Mouse (Mus musculus) urinary bladder, postnatal 25 days (tissue): ENCODE results near the gene Tmod4.

Experiments
- DNase-seq: peaks from one replicate; pipeline ENCODE4 v3.0.0; 2022; ENCODE audit warnings: low spot score

Gene Tmod4

DNA sequence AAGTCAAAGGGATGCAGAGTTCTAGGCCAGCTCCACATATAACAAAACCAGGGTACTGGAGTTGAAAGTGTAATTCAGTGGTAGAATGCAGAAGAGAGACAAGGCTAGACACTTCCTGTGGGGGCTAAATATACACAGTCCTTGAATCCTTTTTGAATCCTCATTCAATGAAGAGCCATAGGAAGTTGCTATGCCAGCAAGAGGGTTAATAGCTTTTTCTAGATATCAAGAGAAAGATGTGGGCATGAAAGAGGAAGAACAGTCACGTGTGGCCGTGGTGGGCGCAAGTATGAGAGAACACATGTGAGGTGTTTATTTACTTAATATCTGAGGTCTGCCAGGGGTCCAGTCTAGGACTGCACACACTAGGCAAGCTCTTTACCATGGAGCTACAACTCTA, 12.1 kb downstream of the Tmod4 start:
- no peak for DNase-seq

DNA sequence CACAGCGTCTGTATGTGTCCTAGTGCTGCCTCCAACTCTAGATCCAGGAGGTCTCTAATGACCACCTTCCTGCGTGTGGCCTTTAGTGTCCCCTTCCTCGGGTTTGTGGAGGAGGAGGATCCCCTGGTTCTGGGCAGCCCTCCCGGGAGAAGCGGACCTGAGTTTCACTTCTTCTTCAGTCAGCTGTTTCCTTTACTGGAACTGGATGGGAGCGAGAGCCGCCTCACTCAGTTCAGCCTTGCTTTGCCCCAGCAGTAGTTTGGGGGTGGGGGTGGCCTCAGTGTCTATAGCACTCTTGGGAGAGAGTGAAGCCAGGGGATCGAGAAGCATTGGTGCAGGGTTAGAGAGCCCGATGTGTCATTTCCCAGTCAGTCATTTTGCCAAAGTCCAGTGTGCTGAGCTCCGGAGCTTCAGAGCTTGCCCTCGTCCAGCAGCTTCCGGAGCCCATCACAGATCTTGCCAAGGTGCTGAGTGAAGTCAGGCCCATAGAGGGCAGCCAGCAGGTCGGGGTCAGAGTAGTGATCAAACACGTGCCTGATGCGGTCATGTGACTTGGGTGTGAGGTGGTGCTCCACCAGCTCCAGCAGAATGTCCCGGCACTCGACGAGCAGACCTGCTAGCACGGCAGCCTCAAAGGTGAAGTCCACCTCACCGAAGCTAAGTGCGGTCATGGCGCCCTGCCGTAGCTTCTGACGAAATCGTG, 15.5 kb downstream of the Tmod4 start:
- no peak for DNase-seq

DNA sequence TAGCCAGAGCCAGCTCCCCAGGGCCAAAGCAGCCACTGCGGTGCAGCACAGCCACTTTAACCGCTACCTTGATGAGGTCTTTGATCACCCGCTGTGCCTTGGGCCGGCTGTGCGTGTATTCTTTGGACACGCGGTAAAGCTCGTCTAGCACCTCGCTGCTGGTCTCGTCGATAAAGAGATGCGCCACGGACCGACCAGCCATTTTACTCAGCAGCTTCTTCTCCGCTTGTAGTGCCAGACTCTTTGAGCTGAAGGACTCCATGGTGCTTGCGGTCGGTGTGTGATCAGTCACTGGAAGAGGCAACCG, 16.0 kb downstream of the Tmod4 start:
- DNase-seq = no peak

DNA sequence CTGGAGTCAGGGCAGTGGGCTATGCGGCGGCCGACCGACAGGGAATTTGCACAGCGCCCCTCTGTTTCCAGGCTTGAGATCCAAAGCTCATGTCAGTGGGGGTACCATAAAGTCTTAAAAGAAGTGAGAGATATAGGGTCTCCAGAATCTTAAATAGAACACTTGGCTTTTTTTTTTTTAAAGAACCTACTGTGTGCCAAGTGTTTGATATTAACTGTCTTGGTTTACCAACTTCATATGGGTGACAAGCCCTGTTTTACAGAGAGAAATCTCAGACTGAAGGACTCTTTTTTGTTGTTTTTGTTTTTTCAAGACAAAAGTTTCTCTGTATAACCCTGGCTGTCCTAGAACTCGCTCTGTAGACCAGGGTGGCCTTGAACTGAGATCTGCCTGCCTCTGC, 16.5 kb downstream of the Tmod4 start:
- no peak for DNase-seq

DNA sequence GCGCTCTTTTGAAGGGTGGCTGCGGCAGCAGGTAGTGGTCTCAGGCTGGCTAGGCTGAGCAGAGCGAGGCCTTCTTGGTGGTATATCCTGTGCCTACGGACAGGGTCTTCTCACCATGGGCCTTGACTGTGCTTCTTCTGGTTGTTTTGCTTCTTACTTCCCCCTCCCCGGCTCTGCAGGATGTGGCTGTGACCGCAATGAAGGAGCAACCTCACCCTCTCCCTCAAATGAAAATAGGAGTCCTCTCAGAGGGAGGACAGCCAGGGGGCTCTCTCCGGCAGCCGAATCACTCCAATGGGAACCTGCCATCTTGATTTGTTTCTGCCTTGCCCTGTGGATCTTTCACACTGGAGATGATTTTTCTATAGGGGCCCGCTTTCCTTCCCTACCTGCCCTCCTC, 17.2 kb downstream of the Tmod4 start:
- no peak for DNase-seq

DNA sequence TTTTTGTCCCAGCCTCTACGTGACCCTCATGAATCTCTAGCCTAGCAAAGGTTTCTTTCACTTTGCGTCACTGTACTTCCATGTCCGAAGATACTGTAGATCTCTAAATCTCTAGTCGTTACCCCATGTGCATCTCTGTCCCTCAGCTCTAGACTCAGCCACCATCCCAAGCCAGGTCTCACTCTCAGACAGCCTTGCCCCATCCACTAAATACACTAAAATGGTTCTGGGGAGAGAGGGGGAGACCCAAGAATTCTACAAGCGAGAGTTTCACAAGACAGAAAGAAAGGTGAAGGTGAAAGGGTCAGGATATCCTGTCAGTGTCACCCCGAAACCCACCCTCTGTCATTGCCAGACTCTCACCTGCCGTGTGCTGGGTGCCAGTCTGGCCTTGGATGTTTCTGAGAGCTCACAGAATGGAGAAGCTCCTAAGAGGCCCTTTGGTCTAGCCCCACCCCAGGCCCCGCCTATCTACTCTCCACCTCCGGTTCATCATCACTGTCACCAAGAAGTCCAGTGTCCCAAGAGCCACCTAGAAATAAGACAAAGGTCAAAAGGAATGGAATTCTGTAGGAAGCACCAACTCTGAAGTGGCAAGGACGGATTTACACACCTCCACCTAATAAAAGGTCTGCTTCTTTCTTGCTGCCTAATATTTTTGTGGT, 17.8 kb downstream of the Tmod4 start, which contains the start of gene Tnfaip8l2:
Gene Tnfaip8l2 (minus strand): TSS at position 409 of the 665 bp plus-strand sequence.
- no peak for DNase-seq

DNA sequence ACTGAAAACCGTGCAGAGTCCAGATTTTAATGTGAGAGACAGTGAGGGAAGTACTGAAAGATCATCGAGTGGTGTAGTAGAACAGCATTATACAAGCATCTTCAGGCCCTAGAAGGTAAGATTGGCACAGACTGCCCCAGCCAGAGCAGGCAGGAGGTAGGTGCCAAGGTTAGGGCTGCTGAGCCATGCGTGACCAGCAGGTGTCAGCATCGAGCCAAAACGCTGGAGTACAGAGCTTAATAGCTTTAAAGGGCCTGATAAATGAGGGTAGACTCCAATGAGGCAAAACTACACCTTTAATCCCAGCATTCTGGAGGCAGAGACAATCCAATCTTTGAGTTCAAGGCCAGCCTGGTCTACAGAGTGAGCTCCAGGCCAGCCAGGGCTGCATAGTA, 18.3 kb downstream of the Tmod4 start:
- peak; percentile 89 for DNase-seq

DNA sequence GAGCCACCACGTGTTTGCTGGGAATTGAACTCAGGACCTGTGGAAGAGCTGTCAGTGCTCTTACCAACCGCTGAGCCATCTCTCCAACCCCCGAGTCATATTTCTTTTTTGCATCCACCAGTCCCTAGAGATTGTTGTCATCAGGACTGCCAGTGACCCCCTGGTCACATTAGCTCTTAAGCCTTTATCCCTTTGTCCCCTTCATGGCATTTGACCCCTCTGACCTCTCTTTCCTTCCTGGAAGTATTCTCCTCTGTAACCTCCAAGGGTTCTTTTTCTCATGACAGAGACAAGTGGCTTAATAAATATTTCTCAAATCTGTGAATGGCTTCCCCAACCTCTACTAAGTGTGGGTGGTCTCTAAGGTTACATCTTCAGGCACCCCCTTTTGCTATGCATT, 23.6 kb downstream of the Tmod4 start:
- no peak for DNase-seq

DNA sequence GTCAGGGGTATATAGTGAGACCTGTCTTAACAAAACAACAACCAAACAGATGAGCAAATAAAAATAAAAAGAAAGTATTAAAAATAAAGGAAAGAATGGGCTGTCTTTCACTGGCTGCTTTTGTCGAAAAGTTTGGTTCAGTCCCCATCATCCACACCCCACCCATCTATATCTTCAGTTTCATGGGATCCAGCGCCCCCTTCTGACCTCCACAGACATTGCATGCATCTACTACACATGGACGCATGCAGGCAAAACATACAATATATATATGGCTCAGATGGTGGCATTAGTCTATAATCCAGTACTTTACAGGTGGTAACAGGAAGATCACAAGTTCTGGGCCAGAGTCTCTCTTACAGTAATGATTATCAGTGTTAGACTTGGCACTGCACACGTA, 29.6 kb downstream of the Tmod4 start:
- no peak for DNase-seq

DNA sequence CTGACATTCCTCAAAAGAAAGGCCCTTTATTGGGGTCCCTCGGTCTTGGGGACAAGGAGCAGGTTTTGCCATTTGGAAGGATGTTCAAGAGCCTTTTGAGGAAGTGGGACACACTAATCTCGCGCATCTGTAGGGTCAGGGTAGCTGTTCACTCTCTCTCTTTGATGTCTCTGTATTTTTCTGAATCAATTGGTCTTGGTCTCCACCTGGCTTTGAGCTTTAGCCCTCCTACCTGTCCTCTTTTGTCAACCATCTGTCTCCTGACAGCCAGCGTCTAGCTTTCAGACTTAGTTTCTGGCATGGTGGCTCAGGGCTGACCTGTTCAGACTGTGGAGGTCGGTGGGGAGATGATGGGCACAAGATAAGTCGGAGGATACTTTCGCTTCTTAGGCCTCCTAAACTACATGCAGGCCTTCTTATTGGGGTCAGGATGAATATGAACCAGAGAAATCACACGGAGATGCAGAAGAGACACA, 35.3 kb downstream of the Tmod4 start:
- no peak for DNase-seq

DNA sequence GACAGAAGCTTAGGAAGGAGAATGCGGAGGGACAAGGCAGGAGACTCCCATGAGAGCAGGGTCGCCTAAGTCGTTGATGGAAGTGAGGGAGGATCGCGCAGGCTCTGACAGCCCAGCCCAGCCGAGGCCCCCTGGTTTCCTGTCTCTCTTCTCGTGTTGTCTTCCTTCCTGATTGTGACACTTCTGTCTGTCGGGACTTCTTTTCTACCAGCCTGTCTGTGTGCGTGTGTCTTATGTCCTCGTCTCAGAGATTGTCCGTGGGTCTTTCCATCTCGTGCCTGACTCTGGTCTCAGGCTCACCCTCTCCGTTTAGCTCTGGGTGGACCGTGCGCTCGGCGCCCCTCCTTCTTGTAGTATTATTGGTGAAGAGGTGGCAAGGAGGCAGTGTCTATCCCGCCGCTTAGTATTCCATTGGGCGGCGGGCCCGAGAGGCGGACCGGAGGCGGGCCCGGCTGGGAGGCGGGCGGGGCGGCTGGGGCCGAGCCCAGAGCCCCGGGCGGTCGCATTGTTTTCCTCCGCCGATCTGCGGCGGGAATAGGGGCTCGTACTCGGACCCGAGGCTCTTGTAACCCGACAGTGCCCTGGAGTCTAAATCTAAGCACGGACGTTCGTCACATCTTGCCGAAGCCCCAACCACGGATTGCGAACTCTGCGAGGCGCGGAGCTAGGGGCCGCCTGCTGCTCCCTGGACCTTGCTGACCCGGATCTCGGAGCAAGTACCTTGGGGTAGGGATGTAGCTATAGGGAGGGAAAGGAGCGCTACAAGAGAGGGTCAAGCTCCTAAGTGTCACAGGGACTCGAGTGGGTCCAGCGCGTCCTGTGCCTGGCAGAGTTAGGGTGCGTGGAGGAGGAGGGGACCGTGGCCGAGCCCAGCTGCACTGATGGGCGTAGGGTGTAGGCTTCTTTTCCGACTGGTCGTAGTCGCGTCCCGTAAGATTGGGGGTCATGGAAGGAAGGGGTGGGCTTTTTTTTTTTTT, 36.0 kb downstream of the Tmod4 start, which contains the start of gene Sema6c:
Gene Sema6c (plus strand): TSS at position 471 of the 977 bp plus-strand sequence.
- DNase-seq = peak; percentile 82

DNA sequence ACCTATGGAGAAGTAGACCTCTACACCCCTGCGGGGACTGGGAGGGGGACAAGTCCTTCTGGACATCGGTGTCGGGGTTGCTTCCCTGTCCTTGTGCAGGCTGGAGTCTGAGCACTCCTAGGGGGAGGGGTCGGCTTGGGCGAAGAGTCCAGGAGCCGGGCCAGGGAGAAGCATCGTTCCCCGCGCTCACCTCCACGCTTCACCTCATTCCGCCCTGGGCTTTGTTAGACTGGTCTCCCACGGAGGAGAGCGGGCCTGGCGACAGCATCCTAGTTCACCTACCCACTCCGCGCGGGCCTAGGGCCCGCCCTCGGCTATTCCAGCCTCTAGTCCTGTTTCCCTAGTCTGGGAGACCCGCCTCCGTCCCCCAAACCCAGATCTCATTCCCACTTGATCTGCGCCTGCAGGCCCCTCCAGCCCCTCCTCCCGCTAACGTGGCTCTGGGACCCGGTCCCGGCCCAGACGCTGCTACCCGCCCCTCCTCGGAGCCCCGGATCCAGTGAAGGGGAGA, 36.8 kb downstream of the Tmod4 start:
- DNase-seq = no peak

DNA sequence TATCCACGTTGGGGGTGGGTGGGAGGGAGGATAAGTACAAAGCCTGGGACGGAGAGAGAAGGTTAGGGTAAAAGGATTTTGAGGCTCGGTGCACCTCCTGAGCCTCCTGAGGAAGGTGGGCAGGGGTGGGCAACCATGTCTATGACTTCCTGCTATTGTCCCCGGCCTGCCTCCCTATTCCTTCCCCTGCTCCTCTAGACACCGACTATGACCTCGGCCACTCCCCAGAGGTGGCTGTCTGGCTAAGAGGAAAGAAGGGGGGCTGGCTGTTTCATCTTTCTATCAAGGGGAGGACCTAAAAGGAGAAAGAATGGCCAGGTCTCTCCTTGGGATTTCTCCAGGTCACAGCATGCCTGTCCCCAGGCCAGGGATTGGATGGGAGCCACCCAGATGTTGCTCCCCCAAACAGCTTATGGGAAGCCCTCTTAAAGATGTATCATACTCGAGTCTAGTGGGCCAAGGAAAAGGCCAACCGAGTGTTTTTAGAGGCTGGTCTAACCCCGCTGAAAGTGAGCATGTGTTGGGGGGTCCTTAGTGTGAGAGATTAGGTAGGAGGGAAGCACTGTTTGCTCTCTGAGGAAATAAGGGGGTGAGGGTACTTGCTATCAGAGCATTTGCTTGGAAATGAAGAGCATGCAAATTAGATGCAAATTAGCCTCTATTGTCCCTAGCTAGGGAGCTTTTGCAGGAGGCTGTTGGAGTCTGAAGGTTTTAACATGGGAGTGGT, 37.5 kb downstream of the Tmod4 start:
- DNase-seq = no peak

DNA sequence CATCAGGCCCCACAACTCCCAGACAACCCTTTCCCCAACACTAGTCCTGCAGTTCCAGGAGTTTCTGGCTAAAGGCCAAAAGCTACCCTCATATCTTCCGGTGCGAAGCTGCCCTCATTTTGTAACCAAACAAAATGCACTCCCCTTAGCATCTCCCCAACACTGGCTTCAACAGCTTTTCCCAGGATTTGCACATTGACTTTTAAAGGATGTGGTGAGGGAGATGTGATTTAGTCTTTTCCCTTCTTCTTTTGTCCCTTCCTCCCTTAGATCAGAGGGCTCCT, 38.0 kb downstream of the Tmod4 start:
- DNase-seq = no peak

DNA sequence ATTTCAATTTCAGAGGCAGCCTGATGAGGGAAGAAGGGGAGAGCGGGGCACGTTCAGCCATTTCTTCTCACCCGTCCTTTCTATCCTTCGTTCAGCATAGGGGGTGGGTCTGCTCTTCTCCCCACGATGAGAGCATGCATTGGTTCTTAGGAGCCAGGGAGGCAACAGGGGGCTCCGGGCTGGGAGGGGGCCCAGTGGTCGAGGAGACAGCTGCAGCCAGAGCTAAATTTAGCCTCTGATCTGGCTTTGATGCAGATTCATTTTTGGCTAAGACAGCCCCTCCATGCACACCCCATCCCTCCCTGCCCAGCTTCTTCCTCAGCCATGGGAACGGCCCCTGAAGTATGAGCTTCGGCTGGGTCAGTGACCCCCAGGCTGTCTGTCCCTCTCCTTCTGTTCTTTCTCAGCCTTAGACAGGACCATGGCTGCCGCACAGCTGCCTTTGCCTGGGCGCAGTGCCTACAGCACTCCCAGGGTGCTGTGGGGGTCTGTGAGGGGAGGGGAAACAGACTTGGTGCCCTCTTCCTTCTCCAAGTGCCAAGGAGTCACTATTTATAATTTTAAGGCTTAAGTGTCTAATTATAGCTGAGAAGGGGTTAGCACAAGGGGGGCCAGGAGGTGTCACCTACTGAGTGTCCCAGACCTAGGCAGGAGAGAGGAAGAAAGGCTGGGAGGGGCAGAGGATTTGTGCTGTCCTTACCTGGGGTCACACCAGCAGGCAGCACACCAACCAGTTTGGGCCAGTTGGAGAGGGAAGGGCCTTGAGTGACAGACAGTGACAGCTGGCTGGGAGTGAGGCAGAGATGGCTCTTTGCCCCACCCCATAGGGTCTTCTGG, 39.4 kb downstream of the Tmod4 start:
- no peak for DNase-seq

DNA sequence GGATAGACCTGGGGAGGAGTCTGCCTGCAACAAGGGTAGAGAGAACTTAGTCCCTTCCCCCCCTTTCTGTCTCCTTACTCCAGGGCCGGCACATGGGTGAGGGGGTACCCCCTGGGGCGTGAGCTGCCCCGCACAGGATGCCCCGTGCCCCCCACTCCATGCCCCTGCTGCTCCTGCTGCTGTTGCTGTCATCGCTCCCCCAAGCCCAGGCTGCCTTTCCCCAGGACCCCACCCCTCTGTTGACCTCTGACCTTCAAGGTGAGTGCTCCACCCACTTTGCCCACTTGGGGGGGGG, 39.9 kb downstream of the Tmod4 start:
- DNase-seq = no peak

DNA sequence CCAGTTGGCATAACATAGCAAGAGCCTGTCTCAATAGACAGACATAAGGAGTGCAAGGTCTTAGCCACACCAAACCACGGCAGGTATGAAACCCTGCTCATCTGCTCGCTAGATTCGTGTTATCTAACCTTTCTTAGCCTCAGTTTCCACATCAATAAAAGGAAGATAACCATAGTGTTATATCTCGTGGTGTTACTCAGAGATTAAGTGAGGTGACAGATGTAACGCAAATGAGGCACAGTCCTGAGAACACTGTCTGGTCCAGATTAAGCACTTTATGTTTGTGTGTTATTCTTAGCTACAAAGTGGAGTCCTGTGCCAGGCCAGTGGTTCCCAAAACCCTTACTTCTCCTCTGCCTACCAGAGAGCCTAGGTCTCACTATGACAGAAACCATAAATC, 40.6 kb downstream of the Tmod4 start:
- DNase-seq = no peak

DNA sequence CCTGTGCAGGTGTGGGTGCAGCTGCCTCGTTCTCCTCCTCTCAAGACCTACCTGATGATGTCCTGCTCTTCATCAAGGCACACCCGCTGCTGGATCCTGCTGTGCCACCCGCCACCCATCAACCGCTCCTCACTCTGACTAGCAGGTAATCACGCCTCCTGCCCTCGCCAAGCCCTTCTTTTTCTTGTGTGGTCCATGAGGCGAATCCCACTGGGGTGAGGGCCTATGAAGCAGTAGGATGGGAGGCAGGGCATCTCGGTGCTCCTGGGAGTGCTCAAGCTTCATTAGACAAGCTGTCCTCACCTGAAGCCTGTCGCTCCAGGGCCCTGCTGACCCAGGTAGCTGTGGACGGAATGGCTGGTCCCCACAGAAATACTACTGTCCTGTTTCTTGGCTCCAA, 45.7 kb downstream of the Tmod4 start:
- DNase-seq = no peak

DNA sequence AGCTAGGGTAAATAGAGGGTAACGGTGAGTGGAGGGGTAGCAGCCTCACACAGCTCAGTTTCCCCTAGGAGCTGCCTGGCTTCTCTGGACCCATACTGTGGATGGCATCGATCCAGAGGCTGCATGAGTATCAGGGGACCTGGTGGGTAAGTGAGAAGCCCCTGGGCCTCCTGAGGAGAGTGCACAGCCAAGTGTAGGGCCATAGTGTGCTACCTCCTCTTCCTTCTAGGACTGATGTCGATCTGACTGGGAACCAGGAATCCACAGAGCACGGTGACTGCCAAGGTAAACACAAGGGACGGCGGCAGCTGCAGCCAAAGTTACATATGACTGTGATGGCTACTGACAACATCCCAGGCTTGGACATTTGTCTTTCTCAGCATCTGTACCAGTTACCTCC, 46.8 kb downstream of the Tmod4 start:
- DNase-seq = no peak

DNA sequence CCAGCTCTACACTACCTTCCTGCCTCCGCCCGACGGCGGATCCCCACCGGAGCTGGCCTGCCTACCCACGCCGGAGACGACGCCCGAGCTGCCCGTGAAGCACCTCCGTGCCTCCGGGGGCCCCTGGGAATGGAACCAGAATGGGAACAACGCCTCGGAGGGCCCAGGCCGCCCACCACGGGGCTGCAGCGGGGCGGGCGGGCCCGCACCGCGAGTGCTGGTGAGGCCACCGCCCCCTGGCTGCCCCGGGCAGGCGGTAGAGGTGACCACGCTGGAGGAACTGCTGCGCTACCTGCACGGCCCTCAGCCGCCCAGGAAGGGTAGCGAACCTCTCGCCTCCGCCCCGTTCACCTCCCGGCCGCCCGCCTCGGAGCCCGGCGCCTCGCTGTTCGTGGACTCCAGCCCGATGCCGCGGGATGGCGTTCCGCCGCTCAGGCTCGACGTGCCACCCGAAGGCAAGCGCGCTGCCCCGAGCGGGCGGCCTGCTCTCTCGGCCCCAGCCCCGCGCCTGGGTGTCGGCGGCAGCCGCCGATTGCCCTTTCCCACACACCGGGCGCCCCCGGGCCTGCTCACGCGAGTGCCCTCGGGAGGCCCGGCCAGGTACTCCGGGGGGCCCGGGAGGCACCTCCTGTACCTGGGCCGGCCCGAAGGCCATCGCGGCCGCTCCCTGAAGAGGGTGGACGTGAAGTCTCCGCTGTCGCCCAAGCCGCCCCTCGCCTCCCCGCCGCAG, 48.4 kb downstream of the Tmod4 start:
- peak; percentile 8 for DNase-seq
